In the genomic region with DNA sequence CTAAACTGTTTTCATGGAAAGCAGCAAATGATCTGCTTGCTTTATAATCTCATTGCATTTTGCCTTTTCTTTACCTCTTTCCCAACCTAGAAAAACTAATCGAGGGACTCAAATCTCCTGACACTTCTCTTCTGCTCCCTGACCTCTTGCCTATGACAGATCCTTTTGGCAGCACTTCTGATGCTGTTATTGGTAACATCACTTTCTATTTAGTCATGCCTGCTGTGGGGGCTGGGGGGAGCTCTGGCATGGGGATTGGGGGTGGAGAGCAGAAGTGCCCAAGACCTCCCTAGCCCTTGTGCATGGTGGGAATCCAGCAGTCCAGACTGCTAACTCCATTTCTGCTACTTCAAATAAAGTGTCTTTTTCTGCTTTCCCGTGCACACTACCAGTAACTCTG, we compare ENCODE assay signal across 22 mouse cellular contexts.
"Had no signal": no experiment of that assay in that cellular context is flagged by ENCODE, and none has a peak within 500 bp of the region (broad histone marks: within the 10 kb centered on the region; RNA-seq: fewer than 3 reads in every experiment).

No protein-coding gene starts in this region.

- H3K36me3 ChIP-seq: liver, embryonic 15.5 days had no signal

- H3K4me1 ChIP-seq: limb, embryonic 10.5 days; limb, embryonic 13.5 days; liver, embryonic 12.5 days; liver, embryonic 15.5 days; lung, embryonic 15.5 days; midbrain, embryonic 10.5 days; neural tube, embryonic 12.5 days; neural tube, embryonic 15.5 days; stomach, embryonic 15.5 days had no signal

- H3K4me2 ChIP-seq: limb, embryonic 13.5 days; liver, embryonic 12.5 days; liver, embryonic 15.5 days; lung, embryonic 15.5 days; neural tube, embryonic 12.5 days; neural tube, embryonic 15.5 days; stomach, embryonic 15.5 days had no signal

- ATAC-seq: liver, embryonic 12.5 days had no signal

- H3K9ac ChIP-seq: limb, embryonic 13.5 days; liver, embryonic 12.5 days; liver, embryonic 15.5 days; lung, embryonic 15.5 days; neural tube, embryonic 12.5 days; neural tube, embryonic 15.5 days; stomach, embryonic 15.5 days had no signal

- H3K27ac ChIP-seq: kidney, postnatal 0 days; layer of hippocampus, adult 2 months; limb, embryonic 10.5 days; limb, embryonic 13.5 days; liver, embryonic 12.5 days; liver, embryonic 15.5 days; lung, embryonic 15.5 days; midbrain, embryonic 10.5 days; neural tube, embryonic 12.5 days; neural tube, embryonic 15.5 days; stomach, embryonic 15.5 days had no signal

- H3K4me3 ChIP-seq: layer of hippocampus, adult 2 months; limb, embryonic 10.5 days; limb, embryonic 13.5 days; liver, embryonic 12.5 days; liver, embryonic 15.5 days; lung, embryonic 15.5 days; megakaryocyte, embryonic 14.5 days; midbrain, embryonic 10.5 days; neural tube, embryonic 12.5 days; neural tube, embryonic 15.5 days; stomach, embryonic 15.5 days had no signal

- H3K9me3 ChIP-seq: limb, embryonic 10.5 days; liver, embryonic 12.5 days; liver, embryonic 15.5 days; lung, embryonic 15.5 days; megakaryocyte, embryonic 14.5 days; midbrain, embryonic 10.5 days; neural tube, embryonic 12.5 days; neural tube, embryonic 15.5 days; stomach, embryonic 15.5 days had no signal

- DNase-seq: kidney, adult 2 months; kidney, postnatal 25 days; layer of hippocampus, adult 9-11 months; liver; lung, adult 18-20 months; midbrain, embryonic 14.5 days; retina, postnatal 1 day; right cerebral cortex, postnatal 25 days; spleen, adult 18-20 months; thymus, postnatal 25 days had no signal

- H3K27me3 ChIP-seq: limb, embryonic 13.5 days; liver, embryonic 12.5 days; liver, embryonic 15.5 days; lung, embryonic 15.5 days; megakaryocyte, embryonic 14.5 days; neural tube, embryonic 12.5 days; neural tube, embryonic 15.5 days; stomach, embryonic 15.5 days had no signal
